Mouse (Mus musculus): Measurements from ENCODE around the gene Cchcr1. TPM values are rescaled to one million over a fixed set of nuclear protein-coding genes. Genes with fewer than 3 reads are reported as not detected.

Cchcr1 gene
- total RNA-seq, 1 experiment, result 28.5 TPM

DNA sequence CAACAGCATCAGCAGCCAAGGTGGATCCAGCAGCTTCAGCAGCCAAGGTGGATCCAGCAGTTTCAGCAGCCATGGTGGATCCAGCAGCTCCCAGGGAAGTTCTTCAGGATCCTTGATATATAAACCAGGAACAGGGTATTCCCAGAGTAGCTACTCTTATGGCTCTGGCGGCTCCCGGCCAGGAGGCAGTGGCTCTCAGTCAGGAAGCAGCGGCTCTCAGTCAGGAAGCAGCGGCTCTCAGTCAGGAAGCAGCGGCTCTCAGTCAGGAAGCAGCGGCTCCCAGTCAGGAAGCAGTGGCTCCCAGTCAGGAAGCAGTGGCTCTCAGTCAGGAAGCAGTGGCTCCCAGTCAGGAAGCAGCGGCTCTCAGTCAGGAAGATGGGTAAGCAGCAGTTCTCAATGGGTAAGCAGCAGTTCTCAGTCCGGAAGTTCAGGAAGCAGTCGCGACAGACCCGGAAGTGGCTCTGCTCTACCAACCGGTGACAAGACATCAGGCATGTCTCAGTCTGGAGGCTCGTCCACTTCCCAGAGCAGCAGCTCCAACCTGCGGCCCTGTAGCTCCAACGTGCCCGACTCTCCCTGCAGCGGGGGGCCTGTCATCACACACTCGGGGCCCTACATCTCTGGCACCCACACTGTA is 38.0 kb downstream of the Cchcr1 start:
- Histone ChIP-seq H3K27ac (ENCODE audit: insufficient read depth, low read depth, low read length, poor library complexity, severe bottlenecking) (peak overlapping the region; percentile 64), H3K4me1 (ENCODE audit: control insufficient read depth in 2 of 2, insufficient read depth in 2 of 2, low read length in 2 of 2, poor library complexity in 1 of 2) (peaks cover 0 to 27% of the 10 kb centered on the region in 2 experiments; a peak in 1 of 4 replicates), H3K9ac (ENCODE audit: insufficient read depth, low read depth, low read length, poor library complexity, severe bottlenecking) (peak overlapping the region; percentile 79), H3K9me3 (ENCODE audit: control insufficient read depth, insufficient read depth, low read depth, low read length) (no peaks in the 10 kb centered on the region), H3K4me3 (ENCODE audit: insufficient read depth in 1 of 2, low read depth in 1 of 2, low read length in 2 of 2, poor library complexity in 1 of 2, severe bottlenecking in 1 of 2) (peak overlapping the region; percentile 70 to 72), H3K36me3 (ENCODE audit: control insufficient read depth, insufficient read depth, low read length, poor library complexity, severe bottlenecking) (no peaks in the 10 kb centered on the region)
- in situ Hi-C loops (cut with MboI; ENCODE audit: low sequenced_read_pairs in 2 of 2, unreplicated experiment in 2 of 2), result no loop called here
- no peak for DNase-seq (ENCODE audit: low read depth, low spot score)
- no peak for TF ChIP-seq HCFC1 (IDR thresholded peaks at IDR 0.05; ENCODE audit: borderline replicate concordance, insufficient read depth, low read length)
- TF ChIP-seq ZNF384 (IDR thresholded peaks at IDR 0.05; ENCODE audit: low read depth, low read length), result no peak
- TF ChIP-seq CHD2 (IDR thresholded peaks at IDR 0.05; ENCODE audit: low read depth, low read length), result no peak
- TF ChIP-seq MAFK (IDR thresholded peaks at IDR 0.05; ENCODE audit: insufficient read depth, low read depth, low read length), result no peak
- no peak for TF ChIP-seq ZC3H11A (IDR thresholded peaks at IDR 0.05; ENCODE audit: borderline replicate concordance, low read depth, low read length)

DNA sequence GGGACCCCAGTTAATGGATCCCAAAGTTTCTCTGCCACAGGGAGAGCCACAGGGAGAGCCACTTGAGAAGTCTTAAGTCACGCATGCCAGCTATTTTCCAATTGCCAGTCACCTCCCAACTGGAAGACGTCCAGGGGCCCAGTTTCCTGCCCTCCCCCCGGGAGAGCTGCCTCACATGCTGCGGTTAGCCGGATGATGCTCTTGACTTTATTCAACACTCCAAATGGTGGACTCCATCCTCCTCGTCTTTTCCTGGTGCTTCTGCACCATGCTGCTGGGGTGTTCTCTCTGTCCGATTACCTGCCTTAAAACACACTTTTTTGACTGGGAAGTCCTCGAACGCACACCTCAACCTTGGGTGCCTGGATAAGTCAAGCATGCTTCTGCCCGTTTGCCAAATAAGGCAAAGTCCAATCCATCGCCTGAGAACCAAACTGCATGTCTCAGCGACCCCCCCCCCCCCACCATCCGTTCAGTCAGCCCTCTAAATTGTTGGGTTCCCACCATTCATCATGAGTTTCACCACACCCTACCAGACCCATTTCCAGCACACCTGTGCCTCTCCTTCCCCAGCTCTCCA is 39.4 kb downstream of the Cchcr1 start:
- Histone ChIP-seq H3K27ac (ENCODE audit: insufficient read depth, low read depth, low read length, poor library complexity, severe bottlenecking) (no peak overlapping the region), H3K4me1 (ENCODE audit: control insufficient read depth in 2 of 2, insufficient read depth in 2 of 2, low read length in 2 of 2, poor library complexity in 1 of 2) (peaks cover 0 to 21% of the 10 kb centered on the region in 2 experiments; a peak in 1 of 4 replicates), H3K4me3 (ENCODE audit: insufficient read depth in 1 of 2, low read depth in 1 of 2, low read length in 2 of 2, poor library complexity in 1 of 2, severe bottlenecking in 1 of 2) (no peak overlapping the region), H3K9me3 (ENCODE audit: control insufficient read depth, insufficient read depth, low read depth, low read length) (no peaks in the 10 kb centered on the region), H3K9ac (ENCODE audit: insufficient read depth, low read depth, low read length, poor library complexity, severe bottlenecking) (no peak overlapping the region), H3K36me3 (ENCODE audit: control insufficient read depth, insufficient read depth, low read length, poor library complexity, severe bottlenecking) (no peaks in the 10 kb centered on the region)
- in situ Hi-C loops (cut with MboI; ENCODE audit: low sequenced_read_pairs in 2 of 2, unreplicated experiment in 2 of 2), result no loop called here
- DNase-seq (ENCODE audit: low read depth, low spot score), result no peak
- TF ChIP-seq MAFK (IDR thresholded peaks at IDR 0.05; ENCODE audit: insufficient read depth, low read depth, low read length) (no peak), ZNF384 (IDR thresholded peaks at IDR 0.05; ENCODE audit: low read depth, low read length) (no peak), HCFC1 (IDR thresholded peaks at IDR 0.05; ENCODE audit: borderline replicate concordance, insufficient read depth, low read length) (no peak), ZC3H11A (IDR thresholded peaks at IDR 0.05; ENCODE audit: borderline replicate concordance, low read depth, low read length) (no peak), CHD2 (IDR thresholded peaks at IDR 0.05; ENCODE audit: low read depth, low read length) (no peak)

DNA sequence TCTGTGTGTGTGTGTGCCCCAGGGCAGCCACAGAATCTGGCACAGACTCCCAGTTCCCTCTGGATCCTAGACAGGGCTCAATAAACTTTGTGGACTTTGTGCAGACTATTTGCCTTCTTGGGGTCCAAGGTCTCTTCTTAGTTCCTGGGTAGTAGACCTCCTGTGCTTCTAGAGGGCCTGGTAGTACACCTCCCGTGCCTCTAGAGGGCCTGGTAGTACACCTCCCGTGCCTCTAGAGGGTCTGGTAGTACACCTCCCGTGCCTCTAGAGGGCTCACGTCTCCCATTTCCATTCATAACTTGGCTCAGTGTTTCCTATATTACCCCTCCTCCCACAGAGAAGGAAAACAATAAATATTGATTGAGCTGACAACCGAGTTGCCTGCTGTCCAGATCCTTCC is 39.9 kb downstream of the Cchcr1 start:
- no peak for TF ChIP-seq HCFC1 (IDR thresholded peaks at IDR 0.05; ENCODE audit: borderline replicate concordance, insufficient read depth, low read length)
- TF ChIP-seq ZNF384 (IDR thresholded peaks at IDR 0.05; ENCODE audit: low read depth, low read length), result peak; percentile 89
- no peaks in the 10 kb centered on the region for H3K9me3 ChIP-seq (ENCODE audit: control insufficient read depth, insufficient read depth, low read depth, low read length)
- H3K4me3 ChIP-seq (ENCODE audit: insufficient read depth in 1 of 2, low read depth in 1 of 2, low read length in 2 of 2, poor library complexity in 1 of 2, severe bottlenecking in 1 of 2), result no peak overlapping the region
- in situ Hi-C loops (cut with MboI; ENCODE audit: low sequenced_read_pairs in 2 of 2, unreplicated experiment in 2 of 2), result no loop called here
- no peak overlapping the region for H3K9ac ChIP-seq (ENCODE audit: insufficient read depth, low read depth, low read length, poor library complexity, severe bottlenecking)
- H3K27ac ChIP-seq (ENCODE audit: insufficient read depth, low read depth, low read length, poor library complexity, severe bottlenecking), result no peak overlapping the region
- H3K36me3 ChIP-seq (ENCODE audit: control insufficient read depth, insufficient read depth, low read length, poor library complexity, severe bottlenecking), result no peaks in the 10 kb centered on the region
- peaks cover 0 to 21% of the 10 kb centered on the region in 2 experiments; a peak in 1 of 4 replicates for H3K4me1 ChIP-seq (ENCODE audit: control insufficient read depth in 2 of 2, insufficient read depth in 2 of 2, low read length in 2 of 2, poor library complexity in 1 of 2)
- DNase-seq (ENCODE audit: low read depth, low spot score), result no peak

- no peak overlapping the region for H3K9ac ChIP-seq (ENCODE audit: insufficient read depth, low read depth, low read length, poor library complexity, severe bottlenecking)
- DNase-seq (ENCODE audit: low read depth, low spot score), result no peak
- no peak overlapping the region for H3K27ac ChIP-seq (ENCODE audit: insufficient read depth, low read depth, low read length, poor library complexity, severe bottlenecking)
- no peaks in the 10 kb centered on the region for H3K36me3 ChIP-seq (ENCODE audit: control insufficient read depth, insufficient read depth, low read length, poor library complexity, severe bottlenecking)
- H3K4me1 ChIP-seq (ENCODE audit: control insufficient read depth in 2 of 2, insufficient read depth in 2 of 2, low read length in 2 of 2, poor library complexity in 1 of 2), result peaks cover 0 to 21% of the 10 kb centered on the region in 2 experiments; a peak in 1 of 4 replicates
- no peaks in the 10 kb centered on the region for H3K9me3 ChIP-seq (ENCODE audit: control insufficient read depth, insufficient read depth, low read depth, low read length)
- no peak for TF ChIP-seq ZNF384 (IDR thresholded peaks at IDR 0.05; ENCODE audit: low read depth, low read length)
- no peak for TF ChIP-seq MAFK (IDR thresholded peaks at IDR 0.05; ENCODE audit: insufficient read depth, low read depth, low read length)
- in situ Hi-C loops (cut with MboI; ENCODE audit: low sequenced_read_pairs in 2 of 2, unreplicated experiment in 2 of 2), result no loop called here
- H3K4me3 ChIP-seq (ENCODE audit: insufficient read depth in 1 of 2, low read depth in 1 of 2, low read length in 2 of 2, poor library complexity in 1 of 2, severe bottlenecking in 1 of 2), result no peak overlapping the region
These were observed 40.5 kb downstream of the Cchcr1 start for GRCm38 (mm10) chr17:35557351-35557750.

DNA sequence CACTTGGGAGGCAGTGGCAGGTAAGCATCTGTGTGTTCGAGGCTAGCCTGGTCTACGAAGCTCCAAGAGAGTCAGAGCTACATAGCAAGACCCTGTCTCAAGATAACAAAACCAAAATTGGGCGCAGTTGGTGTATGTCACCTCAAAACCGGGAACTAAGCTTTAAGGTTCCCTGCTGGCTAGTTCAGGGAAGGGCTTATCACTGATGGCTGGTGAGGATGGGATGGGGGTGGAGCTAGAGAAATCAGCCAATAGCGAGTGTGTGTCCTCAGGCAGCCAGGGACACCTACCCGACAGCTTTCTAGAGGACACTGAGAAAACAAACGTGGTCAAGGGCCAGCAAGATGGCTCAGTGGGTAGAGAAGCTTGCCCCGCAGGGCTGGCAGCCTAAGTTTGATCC is 41.3 kb downstream of the Cchcr1 start:
- no peak for DNase-seq (ENCODE audit: low read depth, low spot score)
- H3K9ac ChIP-seq (ENCODE audit: insufficient read depth, low read depth, low read length, poor library complexity, severe bottlenecking), result no peak overlapping the region
- H3K27ac ChIP-seq (ENCODE audit: insufficient read depth, low read depth, low read length, poor library complexity, severe bottlenecking), result no peak overlapping the region
- H3K9me3 ChIP-seq (ENCODE audit: control insufficient read depth, insufficient read depth, low read depth, low read length), result no peaks in the 10 kb centered on the region
- no peak for TF ChIP-seq HCFC1 (IDR thresholded peaks at IDR 0.05; ENCODE audit: borderline replicate concordance, insufficient read depth, low read length)
- no peaks in the 10 kb centered on the region for H3K36me3 ChIP-seq (ENCODE audit: control insufficient read depth, insufficient read depth, low read length, poor library complexity, severe bottlenecking)
- in situ Hi-C loops (cut with MboI; ENCODE audit: low sequenced_read_pairs in 2 of 2, unreplicated experiment in 2 of 2), result no loop called here
- H3K4me1 ChIP-seq (ENCODE audit: control insufficient read depth in 2 of 2, insufficient read depth in 2 of 2, low read length in 2 of 2, poor library complexity in 1 of 2), result peaks cover 0 to 21% of the 10 kb centered on the region in 2 experiments; a peak in 1 of 4 replicates
- H3K4me3 ChIP-seq (ENCODE audit: insufficient read depth in 1 of 2, low read depth in 1 of 2, low read length in 2 of 2, poor library complexity in 1 of 2, severe bottlenecking in 1 of 2), result no peak overlapping the region

All from ES-E14 (cell line).